Mouse (Mus musculus) ES-E14 (cell line): ENCODE results near the gene Tex11.

Experiments used
- CHD2 ChIP-seq: IDR thresholded peaks from 2 replicates; pipeline ENCODE4 v1.6.1; 2014; ENCODE audit warnings: mild to moderate bottlenecking, low read depth, low read length, inconsistent platforms
- MAFK ChIP-seq: IDR thresholded peaks from 2 replicates; pipeline ENCODE4 v1.6.1; 2014; ENCODE audit warnings: mild to moderate bottlenecking, low read depth, low read length, inconsistent platforms; ENCODE audit not compliant: insufficient read depth
- ZNF384 ChIP-seq: IDR thresholded peaks from 2 replicates; pipeline ENCODE4 v1.6.1; 2012; ENCODE audit warnings: low read depth, low read length, inconsistent platforms

GRCm38 (mm10) chrX:100814139-100814538 lies 245.3 kb downstream of the Tex11 start:
- TF ChIP-seq CHD2 (no peak), ZNF384 (no peak), MAFK (no peak)
